Mouse (Mus musculus) cerebellum, adult 9-11 months (tissue): Measurements from ENCODE around the gene Rbm42.

Source experiments
- DNase-seq: peaks from one replicate; pipeline ENCODE4 v3.0.0; 2022

The Rbm42 gene

GRCm38 (mm10) chr7:30649591-30650540 lies at the start of gene Rbm42:
Rbm42 (minus strand) TSS chr7:30650317.
- peak; percentile 99 for DNase-seq

GRCm38 (mm10) chr7:30698589-30698988 lies 48.5 kb upstream of the Rbm42 start, which contains the start of gene 2200002J24Rik:
2200002J24Rik (plus strand) TSS chr7:30698926.
- no peak for DNase-seq

GRCm38 (mm10) chr7:30698101-30698500 lies 48.0 kb upstream of the Rbm42 start:
- no peak for DNase-seq

GRCm38 (mm10) chr7:30688325-30688724 lies 38.2 kb upstream of the Rbm42 start:
- no peak for DNase-seq

GRCm38 (mm10) chr7:30683425-30683824 lies 33.3 kb upstream of the Rbm42 start:
- DNase-seq: no peak

GRCm38 (mm10) chr7:30681897-30682296 lies 31.8 kb upstream of the Rbm42 start:
- DNase-seq: no peak

GRCm38 (mm10) chr7:30678263-30678975 lies 28.3 kb upstream of the Rbm42 start:
- no peak for DNase-seq

- DNase-seq: no peak
These were observed 21.4 kb upstream of the Rbm42 start, which contains the start of gene Pmis2 for GRCm38 (mm10) chr7:30671480-30671879. Pmis2 (minus strand) TSS chr7:30671605.

- DNase-seq: no peak
These were observed 19.1 kb upstream of the Rbm42 start for GRCm38 (mm10) chr7:30669229-30669628.

GRCm38 (mm10) chr7:30665321-30665720 lies 15.2 kb upstream of the Rbm42 start:
- peak; percentile 42 for DNase-seq

GRCm38 (mm10) chr7:30664529-30665200 lies 14.5 kb upstream of the Rbm42 start, which contains the start of gene Haus5:
Haus5 (minus strand) TSS chr7:30664994.
- DNase-seq: peak; percentile 90

- no peak for DNase-seq
These were observed 11.0 kb downstream of the Rbm42 start for GRCm38 (mm10) chr7:30639083-30639482.

- DNase-seq: no peak
These were observed 13.7 kb downstream of the Rbm42 start for GRCm38 (mm10) chr7:30636395-30636794.

- no peak for DNase-seq
These were observed 14.4 kb downstream of the Rbm42 start, which contains the start of gene Etv2 for GRCm38 (mm10) chr7:30635752-30636151. Etv2 (minus strand) TSS chr7:30635852.

- DNase-seq: no peak
These were observed 15.5 kb downstream of the Rbm42 start for GRCm38 (mm10) chr7:30634621-30635020.

- no peak for DNase-seq
These were observed 16.2 kb downstream of the Rbm42 start for GRCm38 (mm10) chr7:30633762-30634412.

GRCm38 (mm10) chr7:30629013-30629412 lies 21.1 kb downstream of the Rbm42 start:
- DNase-seq: no peak

- DNase-seq: no peak
These were observed 23.5 kb downstream of the Rbm42 start for GRCm38 (mm10) chr7:30626647-30627046.

- DNase-seq: peak; percentile 89
These were observed 24.4 kb downstream of the Rbm42 start, which contains the start of gene Cox6b1 for GRCm38 (mm10) chr7:30625530-30626384. Cox6b1 (minus strand) TSS chr7:30626151.

- DNase-seq: no peak
These were observed 30.9 kb downstream of the Rbm42 start for GRCm38 (mm10) chr7:30619202-30619601.

GRCm38 (mm10) chr7:30618658-30619057 lies 31.5 kb downstream of the Rbm42 start:
- no peak for DNase-seq
